Mouse (Mus musculus): ENCODE measurements around the gene Dennd1b. TPM values are rescaled to one million over a fixed set of nuclear protein-coding genes. Genes with fewer than 3 reads are reported as not detected.

Gene Dennd1b
- polyA plus RNA-seq, 1 experiment from 2014 or later, result 10.4 TPM

GRCm38 (mm10) chr1:138929985-138930384 lies 33.2 kb upstream of the Dennd1b start:
- WGBS, result 35% methylated on average over 2 of the region's 3 CpGs
- Histone ChIP-seq H3K4me2 (ENCODE audit: low read depth, low read length) (no peak overlapping the region), H3K4me1 (ENCODE audit: control insufficient read depth, insufficient read depth, low read length) (no peaks in the 10 kb centered on the region), H3K27me3 (replicated peaks; ENCODE audit: control insufficient read depth, insufficient read depth, low read length) (no peaks in the 10 kb centered on the region), H3K9me3 (ENCODE audit: control insufficient read depth, low read length) (no peaks in the 10 kb centered on the region), H3K36me3 (ENCODE audit: control insufficient read depth, insufficient read depth, low read length) (no peaks in the 10 kb centered on the region), H3K27ac (replicated peaks; ENCODE audit: low read depth, low read length) (no peak overlapping the region), H3K9ac (ENCODE audit: low read depth, low read length) (no peak overlapping the region), H3K4me3 (ENCODE audit: low read depth, low read length) (no peak overlapping the region)
- ATAC-seq (ENCODE audit: low read depth) (no peak), DNase-seq (ENCODE audit: low spot score) (peak; percentile 24)

GRCm38 (mm10) chr1:138930856-138931255 lies 32.4 kb upstream of the Dennd1b start:
- DNase-seq (ENCODE audit: low spot score) (peak; percentile 13), ATAC-seq (ENCODE audit: low read depth) (no peak)
- WGBS, result 66% methylated on average over 3 of the region's 3 CpGs
- Histone ChIP-seq H3K27me3 (replicated peaks; ENCODE audit: control insufficient read depth, insufficient read depth, low read length) (no peaks in the 10 kb centered on the region), H3K9me3 (ENCODE audit: control insufficient read depth, low read length) (no peaks in the 10 kb centered on the region), H3K4me2 (ENCODE audit: low read depth, low read length) (no peak overlapping the region), H3K27ac (replicated peaks; ENCODE audit: low read depth, low read length) (no peak overlapping the region), H3K4me3 (ENCODE audit: low read depth, low read length) (no peak overlapping the region), H3K36me3 (ENCODE audit: control insufficient read depth, insufficient read depth, low read length) (no peaks in the 10 kb centered on the region), H3K4me1 (ENCODE audit: control insufficient read depth, insufficient read depth, low read length) (no peaks in the 10 kb centered on the region), H3K9ac (ENCODE audit: low read depth, low read length) (no peak overlapping the region)

GRCm38 (mm10) chr1:138936169-138936568 lies 27.1 kb upstream of the Dennd1b start:
- WGBS, result 63% methylated on average over 6 of the region's 6 CpGs

DNA sequence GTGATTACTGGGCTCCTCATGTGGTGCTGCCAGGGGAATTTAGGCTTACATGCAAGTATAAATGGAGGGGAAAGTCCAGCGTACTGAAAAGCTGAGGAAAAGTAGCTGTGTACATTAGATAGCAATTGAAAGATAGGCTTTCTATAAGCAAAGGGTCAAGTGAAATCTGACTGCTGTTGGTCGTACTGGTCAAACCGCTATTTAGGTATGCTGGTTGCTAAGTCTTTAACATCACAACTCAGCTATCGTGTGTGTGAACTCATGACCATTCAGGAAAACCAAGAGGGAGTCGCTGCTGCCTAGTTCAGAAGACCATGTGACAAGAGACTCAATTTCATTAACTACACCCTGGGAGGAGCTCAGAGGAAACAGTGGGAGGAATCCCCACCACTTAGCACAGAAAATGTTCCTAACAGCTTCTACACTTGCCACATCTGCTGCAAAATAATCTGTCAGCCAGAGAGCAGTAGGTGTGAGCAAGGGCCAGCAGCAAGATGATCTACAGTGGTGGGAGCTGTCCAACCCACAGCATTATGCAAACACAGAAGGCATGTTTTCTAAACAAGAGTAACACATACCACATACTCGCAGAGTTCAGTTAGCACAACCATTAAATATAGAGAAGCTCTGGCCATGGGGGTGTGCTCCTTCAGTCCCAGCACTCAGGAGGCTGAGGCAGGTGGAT lies 25.4 kb upstream of the Dennd1b start:
- ATAC-seq (ENCODE audit: low read depth) (no peak), DNase-seq (ENCODE audit: low spot score) (no peak)
- Histone ChIP-seq H3K9me3 (ENCODE audit: control insufficient read depth, low read length) (no peaks in the 10 kb centered on the region), H3K9ac (ENCODE audit: low read depth, low read length) (no peak overlapping the region), H3K27me3 (replicated peaks; ENCODE audit: control insufficient read depth, insufficient read depth, low read length) (no peaks in the 10 kb centered on the region), H3K4me2 (ENCODE audit: low read depth, low read length) (no peak overlapping the region), H3K27ac (replicated peaks; ENCODE audit: low read depth, low read length) (no peak overlapping the region), H3K4me3 (ENCODE audit: low read depth, low read length) (no peak overlapping the region), H3K36me3 (ENCODE audit: control insufficient read depth, insufficient read depth, low read length) (no peaks in the 10 kb centered on the region), H3K4me1 (ENCODE audit: control insufficient read depth, insufficient read depth, low read length) (no peaks in the 10 kb centered on the region)
- WGBS, result 76% methylated on average over 6 of the region's 6 CpGs

More at GRCm38 (mm10) chr1:138936169-138936568, 27.1 kb upstream of the Dennd1b start:
- no peak overlapping the region for H3K4me3 ChIP-seq (ENCODE audit: low read depth, low read length)
- no peaks in the 10 kb centered on the region for H3K9me3 ChIP-seq (ENCODE audit: control insufficient read depth, low read length)
- DNase-seq (ENCODE audit: low spot score) (no peak), ATAC-seq (ENCODE audit: low read depth) (no peak)
- no peak overlapping the region for H3K27ac ChIP-seq (replicated peaks; ENCODE audit: low read depth, low read length)
- H3K9ac ChIP-seq (ENCODE audit: low read depth, low read length), result no peak overlapping the region
- H3K4me1 ChIP-seq (ENCODE audit: control insufficient read depth, insufficient read depth, low read length), result no peaks in the 10 kb centered on the region
- no peaks in the 10 kb centered on the region for H3K36me3 ChIP-seq (ENCODE audit: control insufficient read depth, insufficient read depth, low read length)
- H3K4me2 ChIP-seq (ENCODE audit: low read depth, low read length), result no peak overlapping the region
- H3K27me3 ChIP-seq (replicated peaks; ENCODE audit: control insufficient read depth, insufficient read depth, low read length), result no peaks in the 10 kb centered on the region

GRCm38 (mm10) chr1:138939579-138940139 lies 23.6 kb upstream of the Dennd1b start:
- ATAC-seq (ENCODE audit: low read depth) (no peak), DNase-seq (ENCODE audit: low spot score) (no peak)
- no peaks in the 10 kb centered on the region for H3K27me3 ChIP-seq (replicated peaks; ENCODE audit: control insufficient read depth, insufficient read depth, low read length)
- H3K4me1 ChIP-seq (ENCODE audit: control insufficient read depth, insufficient read depth, low read length), result no peaks in the 10 kb centered on the region
- no peaks in the 10 kb centered on the region for H3K9me3 ChIP-seq (ENCODE audit: control insufficient read depth, low read length)
- no peaks in the 10 kb centered on the region for H3K36me3 ChIP-seq (ENCODE audit: control insufficient read depth, insufficient read depth, low read length)
- no peak overlapping the region for H3K4me3 ChIP-seq (ENCODE audit: low read depth, low read length)
- H3K9ac ChIP-seq (ENCODE audit: low read depth, low read length), result no peak overlapping the region
- no peak overlapping the region for H3K27ac ChIP-seq (replicated peaks; ENCODE audit: low read depth, low read length)
- 67% methylated on average over 6 of the region's 6 CpGs for WGBS
- H3K4me2 ChIP-seq (ENCODE audit: low read depth, low read length), result no peak overlapping the region

DNA sequence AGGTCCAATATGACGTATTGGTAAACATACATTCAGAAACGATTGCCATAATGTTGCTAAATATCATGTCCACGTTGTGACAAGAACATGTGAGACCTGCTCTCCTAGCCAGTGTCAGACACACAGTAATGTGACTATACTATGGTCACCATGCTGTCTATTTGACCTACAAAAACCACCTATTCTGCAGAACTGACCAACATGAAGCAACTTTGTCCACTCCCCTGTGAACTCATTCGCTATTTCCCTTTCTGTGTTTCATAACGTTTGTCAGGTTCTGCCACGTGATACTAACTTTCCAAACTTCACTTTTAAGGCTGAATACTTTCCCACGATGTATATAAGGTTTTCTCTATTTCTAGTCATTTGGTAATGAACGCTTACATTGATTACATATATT lies 22.8 kb upstream of the Dennd1b start:
- Histone ChIP-seq H3K4me1 (ENCODE audit: control insufficient read depth, insufficient read depth, low read length) (no peaks in the 10 kb centered on the region), H3K4me2 (ENCODE audit: low read depth, low read length) (no peak overlapping the region), H3K9me3 (ENCODE audit: control insufficient read depth, low read length) (no peaks in the 10 kb centered on the region), H3K36me3 (ENCODE audit: control insufficient read depth, insufficient read depth, low read length) (no peaks in the 10 kb centered on the region), H3K4me3 (ENCODE audit: low read depth, low read length) (no peak overlapping the region), H3K27ac (replicated peaks; ENCODE audit: low read depth, low read length) (no peak overlapping the region), H3K27me3 (replicated peaks; ENCODE audit: control insufficient read depth, insufficient read depth, low read length) (no peaks in the 10 kb centered on the region), H3K9ac (ENCODE audit: low read depth, low read length) (no peak overlapping the region)
- no peak for DNase-seq (ENCODE audit: low spot score)
- no peak for ATAC-seq (ENCODE audit: low read depth)
- 89% methylated on average over 8 of the region's 8 CpGs for WGBS

DNA sequence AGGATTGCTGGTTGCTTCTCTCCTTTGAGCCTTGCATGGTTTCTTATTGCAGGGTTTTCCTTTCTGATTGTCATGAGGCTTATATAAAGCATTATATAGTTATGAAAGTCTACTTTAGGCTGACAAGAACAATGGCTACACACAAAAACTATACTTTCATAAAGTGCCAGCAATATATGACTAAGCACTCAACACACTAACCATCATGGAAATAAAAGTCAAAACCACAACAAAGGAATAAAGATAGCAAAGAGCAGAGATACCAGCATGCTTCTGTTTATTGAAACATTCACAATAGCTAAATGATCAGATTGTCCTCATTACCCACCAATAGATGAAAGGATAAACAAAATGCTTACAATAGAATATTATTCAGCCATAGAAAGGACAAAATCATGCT lies 11.1 kb upstream of the Dennd1b start:
- H3K9me3 ChIP-seq (ENCODE audit: control insufficient read depth, low read length), result no peaks in the 10 kb centered on the region
- ATAC-seq (ENCODE audit: low read depth) (no peak), DNase-seq (ENCODE audit: low spot score) (no peak)
- H3K27me3 ChIP-seq (replicated peaks; ENCODE audit: control insufficient read depth, insufficient read depth, low read length), result no peaks in the 10 kb centered on the region; the same call in 1 of the 2 replicates
- no peaks in the 10 kb centered on the region for H3K36me3 ChIP-seq (ENCODE audit: control insufficient read depth, insufficient read depth, low read length)
- H3K4me1 ChIP-seq (ENCODE audit: control insufficient read depth, insufficient read depth, low read length), result no peaks in the 10 kb centered on the region
- H3K27ac ChIP-seq (replicated peaks; ENCODE audit: low read depth, low read length), result no peak overlapping the region
- no peak overlapping the region for H3K4me3 ChIP-seq (ENCODE audit: low read depth, low read length)
- no peak overlapping the region for H3K9ac ChIP-seq (ENCODE audit: low read depth, low read length)
- no peak overlapping the region for H3K4me2 ChIP-seq (ENCODE audit: low read depth, low read length)

DNA sequence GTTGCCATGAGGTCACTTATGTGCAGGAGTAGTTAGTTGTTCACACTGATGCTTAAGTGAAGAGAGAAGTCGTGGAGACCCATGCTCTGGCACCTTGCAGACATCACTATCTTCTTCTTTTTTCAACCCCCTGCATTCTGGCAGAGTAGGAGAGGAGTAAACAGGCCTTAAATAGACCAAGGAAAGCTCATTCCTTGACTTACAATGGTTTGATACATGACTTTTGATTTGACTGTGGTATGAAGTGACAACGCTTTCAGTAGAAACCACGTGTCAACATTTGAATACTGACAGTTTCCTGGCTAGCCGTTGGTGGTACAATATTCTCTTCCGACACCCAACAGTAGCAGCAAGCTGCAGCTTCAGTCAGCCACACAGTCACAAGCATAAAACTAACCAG lies 8.3 kb upstream of the Dennd1b start:
- DNase-seq (ENCODE audit: low spot score) (no peak), ATAC-seq (ENCODE audit: low read depth) (no peak)
- Histone ChIP-seq H3K27me3 (replicated peaks; ENCODE audit: control insufficient read depth, insufficient read depth, low read length) (no peaks in the 10 kb centered on the region; the same call in 1 of the 2 replicates), H3K4me2 (ENCODE audit: low read depth, low read length) (no peak overlapping the region), H3K4me1 (ENCODE audit: control insufficient read depth, insufficient read depth, low read length) (no peaks in the 10 kb centered on the region), H3K9ac (ENCODE audit: low read depth, low read length) (no peak overlapping the region), H3K36me3 (ENCODE audit: control insufficient read depth, insufficient read depth, low read length) (no peaks in the 10 kb centered on the region), H3K9me3 (ENCODE audit: control insufficient read depth, low read length) (no peaks in the 10 kb centered on the region), H3K27ac (replicated peaks; ENCODE audit: low read depth, low read length) (no peak overlapping the region), H3K4me3 (ENCODE audit: low read depth, low read length) (no peak overlapping the region)
- 84% methylated on average over 5 of the region's 5 CpGs for WGBS

GRCm38 (mm10) chr1:138955455-138955854 lies 7.8 kb upstream of the Dennd1b start:
- DNase-seq (ENCODE audit: low spot score) (no peak), ATAC-seq (ENCODE audit: low read depth) (no peak)
- Histone ChIP-seq H3K4me2 (ENCODE audit: low read depth, low read length) (no peak overlapping the region), H3K27ac (replicated peaks; ENCODE audit: low read depth, low read length) (no peak overlapping the region), H3K9me3 (ENCODE audit: control insufficient read depth, low read length) (no peaks in the 10 kb centered on the region), H3K36me3 (ENCODE audit: control insufficient read depth, insufficient read depth, low read length) (no peaks in the 10 kb centered on the region), H3K4me3 (ENCODE audit: low read depth, low read length) (no peak overlapping the region), H3K9ac (ENCODE audit: low read depth, low read length) (no peak overlapping the region), H3K27me3 (replicated peaks; ENCODE audit: control insufficient read depth, insufficient read depth, low read length) (no peaks in the 10 kb centered on the region; the same call in 1 of the 2 replicates), H3K4me1 (ENCODE audit: control insufficient read depth, insufficient read depth, low read length) (no peaks in the 10 kb centered on the region)
- whole genome bisulfite sequencing, result 89% methylated on average over 4 of the region's 4 CpGs

Measured in embryonic facial prominence, embryonic 14.5 days (tissue).